Mouse (Mus musculus) hindbrain, embryonic 16.5 days (tissue): ENCODE results near the gene Mdfic. TPM values are rescaled to one million over a fixed set of nuclear protein-coding genes. Genes with fewer than 3 reads are reported as not detected.
"Not testable (repeated sequence)": the region's sequence is repeated elsewhere in the genome, so short reads cannot be mapped to it uniquely, and the experiment has no call there.

Source experiments
- ATAC-seq: fragments of 200-750 bp; cut with Nextera tagmentation; 2 replicates; pipeline ENCODE4 v1.8.0; 2017; ENCODE audit warnings: moderate TSS enrichment, moderate library complexity
- H3K27ac ChIP-seq: fragments of 300-500 bp; sonication (generic); 2 replicates; pipeline ENCODE4 v1.5.1; 2014; ENCODE audit warnings: low read depth, mild to moderate bottlenecking, control low read depth, low read length, moderate library complexity
- H3K27me3 ChIP-seq: fragments of 300-500 bp; sonication (generic); replicated peaks from 2 replicates; pipeline ENCODE4 v1.6.1; 2014; ENCODE audit warnings: low read length; ENCODE audit not compliant: control insufficient read depth, insufficient read depth
- H3K36me3 ChIP-seq: fragments of 300-500 bp; sonication (generic); 2 replicates; pipeline ENCODE4 v1.6.1; 2014; ENCODE audit warnings: mild to moderate bottlenecking, low read length, moderate library complexity, mixed read lengths; ENCODE audit not compliant: control insufficient read depth, insufficient read depth
- H3K4me1 ChIP-seq: fragments of 300-500 bp; sonication (generic); 2 replicates; pipeline ENCODE4 v1.6.1; 2014; ENCODE audit warnings: low read depth, low read length; ENCODE audit not compliant: control insufficient read depth, insufficient read depth
- H3K4me2 ChIP-seq: fragments of 300-500 bp; sonication (generic); 2 replicates; pipeline ENCODE4 v1.6.1; 2014; ENCODE audit warnings: mild to moderate bottlenecking, low read length, control low read depth, moderate library complexity
- H3K4me3 ChIP-seq: fragments of 300-500 bp; sonication (generic); 2 replicates; pipeline ENCODE4 v1.5.1; 2014; ENCODE audit warnings: mild to moderate bottlenecking, low read length, control low read depth, moderate library complexity
- H3K9ac ChIP-seq: fragments of 300-500 bp; sonication (generic); 2 replicates; pipeline ENCODE4 v1.6.1; 2014; ENCODE audit warnings: low read depth, mild to moderate bottlenecking, control low read depth, low read length, moderate library complexity
- H3K9me3 ChIP-seq: fragments of 300-500 bp; sonication (generic); 2 replicates; pipeline ENCODE4 v1.6.1; 2014; ENCODE audit warnings: mild to moderate bottlenecking, low read length, moderate library complexity; ENCODE audit not compliant: control insufficient read depth
- whole genome bisulfite sequencing: fragments of 180-500 bp; shearing (Covaris S2); extraction: QIAGEN DNeasy Blood & Tissue Kit; methylation state at CpG from one replicate; pipeline ENCODE4 v1.1.7; 2014; 5-methylcytosine and 5-hydroxymethylcytosine counted together
- polyA plus RNA-seq: library from polyadenylated mRNA; unstranded; fragments of >200 nt; fragmentation: Nextera tagmentation; extraction: Ambion mirVana; gene quantifications from 2 replicates; pipeline ENCODE4 v1.2.1, GENCODE M21; 2015

Gene Mdfic
- polyA plus RNA-seq, 1 experiment from 2014 or later, result 1.2 TPM

- WGBS, result 35% methylated on average over 5 of the region's 5 CpGs
- no peak overlapping the region; the same call in 1 of the 2 replicates for H3K9ac ChIP-seq
- H3K9me3 ChIP-seq, result no peaks in the 10 kb centered on the region
- no peaks in the 10 kb centered on the region; the same call in 1 of the 2 replicates for H3K27me3 ChIP-seq
- no peaks in the 10 kb centered on the region for H3K36me3 ChIP-seq
- H3K4me2 ChIP-seq, result peak overlapping the region; percentile 100
- H3K4me1 ChIP-seq, result peaks cover 7% of the 10 kb centered on the region
- H3K27ac ChIP-seq, result no peak overlapping the region
- no peak for ATAC-seq
- peak overlapping the region; percentile 68 for H3K4me3 ChIP-seq
Measured at GRCm38 (mm10) chr6:15721716-15722031, 1.2 kb downstream of the Mdfic start.

GRCm38 (mm10) chr6:15722631-15723030 lies 2.2 kb downstream of the Mdfic start:
- not testable (repeated sequence) for H3K4me3 ChIP-seq, H3K9ac ChIP-seq, H3K4me2 ChIP-seq, H3K9me3 ChIP-seq, H3K4me1 ChIP-seq, H3K27me3 ChIP-seq, H3K36me3 ChIP-seq, ATAC-seq, H3K27ac ChIP-seq
- WGBS, result 94% methylated on average over 7 of the region's 8 CpGs

- Histone ChIP-seq H3K4me2 (no peak overlapping the region), H3K27me3 (no peaks in the 10 kb centered on the region; the same call in 1 of the 2 replicates), H3K36me3 (no peaks in the 10 kb centered on the region), H3K4me1 (peaks cover 7% of the 10 kb centered on the region), H3K9me3 (no peaks in the 10 kb centered on the region), H3K9ac (no peak overlapping the region), H3K4me3 (no peak overlapping the region), H3K27ac (no peak overlapping the region)
- ATAC-seq, result no peak
- WGBS, result 64% methylated on average over 4 of the region's 4 CpGs
Measured at GRCm38 (mm10) chr6:15724304-15724703, 3.8 kb downstream of the Mdfic start.

GRCm38 (mm10) chr6:15726422-15726821 lies 6.0 kb downstream of the Mdfic start:
- Histone ChIP-seq H3K4me2 (no peak overlapping the region), H3K4me3 (no peak overlapping the region), H3K4me1 (peaks cover under 1% of the 10 kb centered on the region), H3K9ac (no peak overlapping the region), H3K9me3 (no peaks in the 10 kb centered on the region), H3K36me3 (no peaks in the 10 kb centered on the region), H3K27me3 (no peaks in the 10 kb centered on the region; the same call in 1 of the 2 replicates), H3K27ac (no peak overlapping the region)
- WGBS, result 90% methylated on average over 6 of the region's 6 CpGs
- ATAC-seq, result no peak

GRCm38 (mm10) chr6:15727681-15728410 lies 7.4 kb downstream of the Mdfic start:
- Histone ChIP-seq H3K4me2 (no peak overlapping the region), H3K9ac (no peak overlapping the region), H3K27ac (no peak overlapping the region), H3K27me3 (no peaks in the 10 kb centered on the region), H3K4me1 (no peaks in the 10 kb centered on the region), H3K4me3 (no peak overlapping the region), H3K9me3 (no peaks in the 10 kb centered on the region), H3K36me3 (no peaks in the 10 kb centered on the region)
- 63% methylated on average over 4 of the region's 4 CpGs for WGBS
- no peak for ATAC-seq

- no peak overlapping the region for H3K4me2 ChIP-seq
- 92% methylated on average over 6 of the region's 6 CpGs for WGBS
- ATAC-seq, result no peak
- H3K36me3 ChIP-seq, result no peaks in the 10 kb centered on the region
- H3K27me3 ChIP-seq, result no peaks in the 10 kb centered on the region
- no peaks in the 10 kb centered on the region for H3K4me1 ChIP-seq
- H3K9me3 ChIP-seq, result no peaks in the 10 kb centered on the region
- H3K9ac ChIP-seq, result no peak overlapping the region
- H3K27ac ChIP-seq, result no peak overlapping the region
- H3K4me3 ChIP-seq, result no peak overlapping the region
Measured at GRCm38 (mm10) chr6:15728844-15729577, 8.6 kb downstream of the Mdfic start.

GRCm38 (mm10) chr6:15730258-15730657 lies 9.8 kb downstream of the Mdfic start:
- Histone ChIP-seq H3K27me3 (no peaks in the 10 kb centered on the region), H3K4me1 (no peaks in the 10 kb centered on the region)
- WGBS, result 96% methylated on average over 2 of the region's 2 CpGs

GRCm38 (mm10) chr6:15730666-15731065 lies 10.2 kb downstream of the Mdfic start:
- H3K36me3 ChIP-seq, result no peaks in the 10 kb centered on the region
- H3K27ac ChIP-seq, result no peak overlapping the region
- H3K9me3 ChIP-seq, result no peaks in the 10 kb centered on the region
- H3K9ac ChIP-seq, result no peak overlapping the region
- ATAC-seq, result no peak
- H3K27me3 ChIP-seq, result no peaks in the 10 kb centered on the region
- no peaks in the 10 kb centered on the region for H3K4me1 ChIP-seq
- H3K4me3 ChIP-seq, result no peak overlapping the region
- no peak overlapping the region for H3K4me2 ChIP-seq
- 68% methylated on average over 4 of the region's 4 CpGs for WGBS

More at GRCm38 (mm10) chr6:15730258-15730657, 9.8 kb downstream of the Mdfic start:
- no peak overlapping the region for H3K27ac ChIP-seq
- no peak overlapping the region for H3K4me3 ChIP-seq
- H3K9me3 ChIP-seq, result no peaks in the 10 kb centered on the region
- no peak for ATAC-seq
- H3K4me2 ChIP-seq, result no peak overlapping the region
- no peak overlapping the region for H3K9ac ChIP-seq
- no peaks in the 10 kb centered on the region for H3K36me3 ChIP-seq

- no peaks in the 10 kb centered on the region for H3K36me3 ChIP-seq
- H3K27ac ChIP-seq, result no peak overlapping the region
- no peak overlapping the region for H3K4me3 ChIP-seq
- H3K27me3 ChIP-seq, result no peaks in the 10 kb centered on the region
- 83% methylated on average over 7 of the region's 7 CpGs for WGBS
- no peak overlapping the region for H3K9ac ChIP-seq
- no peak overlapping the region for H3K4me2 ChIP-seq
- H3K9me3 ChIP-seq, result no peaks in the 10 kb centered on the region
- no peak for ATAC-seq
- no peaks in the 10 kb centered on the region for H3K4me1 ChIP-seq
Measured at GRCm38 (mm10) chr6:15731452-15731851, 11.0 kb downstream of the Mdfic start.
